Mouse (Mus musculus): ENCODE measurements around the gene Masp1.

- no peak for TF ChIP-seq CTCF (conservative IDR thresholded peaks at IDR 0.05; ENCODE audit: low read length)
- no peak for TF ChIP-seq NANOG (IDR thresholded peaks at IDR 0.05; ENCODE audit: borderline replicate concordance, low read length)
Measured at GRCm38 (mm10) chr16:23444231-23444630, 76.4 kb downstream of the Masp1 start.
